Mouse (Mus musculus): ENCODE measurements around the gene Gm49711. TPM values are rescaled to one million over a fixed set of nuclear protein-coding genes. Genes with fewer than 3 reads are reported as not detected.
"Not testable (repeated sequence)": the region's sequence is repeated elsewhere in the genome, so short reads cannot be mapped to it uniquely, and the experiment has no call there.

Gm49711 gene
- polyA plus RNA-seq, 1 experiment, result 0.07 TPM

DNA sequence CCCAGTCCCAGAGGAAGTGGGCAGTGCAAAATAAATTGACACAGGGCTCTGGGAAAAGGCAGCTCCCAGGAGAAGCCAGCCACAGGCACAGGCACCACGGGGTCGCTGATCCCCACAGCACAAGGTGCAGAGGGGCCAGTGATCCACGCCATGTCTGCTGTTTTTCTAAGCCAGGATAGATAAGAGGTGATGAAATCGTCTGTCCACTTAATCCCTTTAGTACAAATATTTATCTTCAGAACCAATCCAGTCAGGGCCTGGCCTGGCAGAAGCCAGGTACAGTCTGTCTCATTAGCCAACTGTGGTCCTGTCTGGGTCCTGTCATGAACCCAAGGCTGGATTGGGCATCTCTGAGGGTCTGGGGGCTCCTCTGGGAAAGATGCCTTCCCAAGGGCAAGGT, 125.4 kb downstream of the Gm49711 start:
- DNase-seq (ENCODE audit: low spot score), result no peak

DNA sequence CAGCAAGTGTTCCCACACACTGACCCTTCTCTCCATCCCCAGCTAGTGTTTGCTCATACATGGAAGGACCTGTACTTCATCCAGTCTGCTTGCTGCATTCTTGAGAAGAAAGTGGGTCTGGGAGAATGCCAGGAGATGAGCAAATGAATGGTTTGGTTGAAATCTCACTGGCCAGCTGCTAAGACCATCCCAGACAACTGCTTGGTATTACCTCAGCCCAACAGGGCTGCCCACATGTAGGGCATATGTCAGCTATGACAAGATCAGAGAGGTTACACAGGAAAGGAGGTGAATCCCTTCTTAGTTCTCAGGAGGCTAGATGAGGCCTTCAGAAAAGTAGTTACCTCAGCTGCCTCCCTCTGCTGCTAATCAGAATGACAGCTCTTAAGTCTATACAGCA, 132.5 kb downstream of the Gm49711 start:
- no peak for DNase-seq (ENCODE audit: low spot score)

DNA sequence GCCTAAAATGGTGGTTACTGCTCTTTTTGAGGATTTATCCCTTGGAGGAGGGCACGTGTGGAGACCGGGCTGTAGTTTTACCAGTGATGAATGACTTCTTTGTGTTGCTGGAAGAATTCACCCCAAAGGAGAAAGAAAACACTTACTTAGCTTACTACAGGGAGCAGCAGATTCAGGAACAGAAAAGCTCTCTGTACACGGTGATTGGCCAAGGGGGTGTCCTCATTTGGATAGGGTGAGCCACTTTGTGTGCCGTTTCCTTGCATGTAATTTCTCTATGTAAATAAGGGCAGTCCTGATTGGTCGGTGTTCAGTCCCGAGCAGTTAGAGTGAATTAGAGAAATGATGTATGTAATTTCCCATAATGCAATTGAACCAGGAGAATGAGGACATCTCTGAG, 137.0 kb downstream of the Gm49711 start:
- no peak for DNase-seq (ENCODE audit: low spot score)

DNA sequence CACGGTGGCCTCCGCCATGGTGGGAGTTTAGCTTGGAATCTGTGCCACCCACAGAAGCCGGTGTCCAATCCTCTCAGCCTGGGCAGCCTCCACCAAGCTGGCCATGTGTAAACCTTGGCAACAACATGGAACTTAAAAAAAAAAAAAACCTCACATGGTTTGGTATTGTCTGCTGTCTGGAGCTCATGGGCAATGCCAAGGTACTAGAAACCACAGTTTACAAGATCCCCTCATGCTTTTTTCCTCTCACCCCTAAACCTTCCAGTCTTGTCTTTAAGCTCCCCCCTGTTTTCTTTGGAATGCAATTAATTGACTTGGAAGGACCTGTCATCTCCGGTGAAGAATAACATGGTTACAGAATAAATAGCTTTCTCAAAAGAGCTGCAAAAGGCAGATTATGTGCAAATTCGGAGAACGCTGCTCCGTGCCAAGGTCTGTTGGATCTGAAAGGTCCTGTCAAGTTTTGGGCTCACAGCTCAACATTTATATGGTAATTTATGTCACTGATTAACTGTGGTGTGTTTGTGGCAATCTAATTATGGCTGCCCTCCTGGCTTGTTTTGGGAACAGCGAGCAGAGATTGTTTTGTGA, 138.7 kb downstream of the Gm49711 start:
- DNase-seq (ENCODE audit: low spot score), result no peak

DNA sequence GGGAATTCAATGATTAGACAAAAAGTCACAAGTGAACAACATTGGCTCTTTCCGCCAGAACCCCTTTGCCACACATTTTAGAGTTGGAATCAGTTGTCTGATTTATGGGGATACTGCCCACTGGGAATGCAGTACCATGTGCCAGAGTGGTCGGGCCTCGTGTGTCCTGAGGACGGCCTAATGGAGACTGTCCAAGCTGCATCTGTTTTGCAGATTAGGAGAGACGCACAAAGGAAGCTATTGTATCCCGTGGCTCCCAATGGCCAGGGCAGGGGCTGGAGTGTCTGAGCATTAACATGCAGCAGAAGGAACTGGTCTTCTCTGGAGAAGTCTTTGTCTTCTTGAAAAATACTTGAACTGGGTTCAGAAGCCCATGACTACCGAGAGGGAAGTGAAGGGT, 142.5 kb downstream of the Gm49711 start:
- no peak for DNase-seq (ENCODE audit: low spot score)

DNA sequence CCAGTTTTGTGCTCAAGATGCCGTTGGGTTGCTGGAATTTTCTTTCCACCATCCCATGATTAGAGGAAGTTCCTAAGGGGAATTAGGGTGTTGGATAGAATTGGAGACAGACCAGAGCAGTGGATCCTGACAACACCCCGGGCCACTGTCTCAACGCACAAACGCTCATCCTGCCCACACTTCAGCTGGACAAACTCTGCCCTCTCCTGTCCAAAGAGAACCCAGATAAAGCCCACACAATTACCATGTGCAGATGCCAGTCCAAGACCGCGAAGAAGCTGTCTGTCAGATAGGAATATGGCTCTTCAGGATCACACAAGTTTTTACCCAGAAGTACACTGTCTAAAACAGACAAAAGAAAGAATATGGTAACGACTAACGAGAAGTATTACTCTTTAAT, 145.5 kb downstream of the Gm49711 start:
- no peak for DNase-seq (ENCODE audit: low spot score)

DNA sequence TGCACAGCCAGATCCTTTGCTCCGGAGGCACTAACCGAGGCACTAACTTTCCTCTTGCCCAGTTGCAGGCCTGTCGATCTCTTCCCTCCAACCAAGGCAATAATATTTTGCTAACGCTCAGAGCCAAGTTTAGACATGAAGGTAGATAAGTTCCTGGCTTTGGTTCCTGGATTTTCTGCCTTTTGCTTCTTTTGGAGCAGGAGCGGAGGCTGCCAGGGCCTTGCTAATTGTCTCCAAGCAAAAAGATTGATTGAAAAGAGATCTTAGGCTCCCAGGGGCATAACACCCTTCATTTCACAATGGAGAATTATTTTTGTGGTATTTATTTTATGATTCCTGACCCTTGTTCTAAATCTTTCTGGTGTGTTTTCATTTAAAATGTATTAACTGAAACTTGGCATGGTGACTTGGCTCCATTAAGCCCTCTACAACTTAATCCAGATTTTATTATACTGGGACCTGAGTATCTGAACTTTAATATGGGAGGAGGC, 151.2 kb downstream of the Gm49711 start:
- no peak for DNase-seq (ENCODE audit: low spot score)

DNA sequence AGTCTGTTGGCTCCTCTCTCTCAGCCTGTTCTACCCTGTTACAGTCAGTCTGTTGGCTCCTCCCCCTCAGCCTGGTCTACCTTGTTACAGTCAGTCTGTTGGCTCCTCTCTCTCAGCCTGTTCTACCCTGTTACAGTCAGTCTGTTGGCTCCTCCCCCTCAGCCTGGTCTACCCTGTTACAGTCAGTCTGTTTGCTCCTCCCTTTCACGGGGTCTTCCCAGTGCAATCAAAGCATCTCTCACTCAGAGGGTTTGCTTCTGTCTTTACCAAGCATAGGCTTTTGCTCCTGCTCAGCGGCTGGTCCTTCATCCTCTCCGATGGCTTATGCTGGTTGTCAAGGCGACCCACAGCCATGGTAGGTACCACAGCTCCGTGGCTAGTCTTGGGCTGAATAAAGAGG, 152.2 kb downstream of the Gm49711 start:
- DNase-seq (ENCODE audit: low spot score), result not testable (repeated sequence)

DNA sequence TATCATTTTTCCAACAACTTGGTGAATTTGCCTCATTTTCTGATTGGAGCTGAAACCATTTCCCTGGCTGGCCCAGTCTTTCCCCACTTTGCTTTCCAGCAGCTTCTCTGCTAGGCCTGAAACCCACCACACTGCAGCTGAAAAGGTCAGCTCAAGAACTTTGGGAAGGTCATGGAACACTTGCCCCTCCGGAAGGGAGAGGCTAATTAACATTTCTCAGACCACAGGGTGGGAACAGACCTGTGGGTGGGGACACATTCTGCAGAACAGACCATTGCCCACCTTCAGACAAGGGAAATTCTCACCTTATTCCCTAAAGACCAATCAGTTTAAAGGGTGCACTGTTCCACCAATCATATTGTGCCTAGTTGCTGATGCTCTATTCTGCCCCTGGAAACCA, 155.8 kb downstream of the Gm49711 start:
- DNase-seq (ENCODE audit: low spot score), result not testable (repeated sequence)

DNA sequence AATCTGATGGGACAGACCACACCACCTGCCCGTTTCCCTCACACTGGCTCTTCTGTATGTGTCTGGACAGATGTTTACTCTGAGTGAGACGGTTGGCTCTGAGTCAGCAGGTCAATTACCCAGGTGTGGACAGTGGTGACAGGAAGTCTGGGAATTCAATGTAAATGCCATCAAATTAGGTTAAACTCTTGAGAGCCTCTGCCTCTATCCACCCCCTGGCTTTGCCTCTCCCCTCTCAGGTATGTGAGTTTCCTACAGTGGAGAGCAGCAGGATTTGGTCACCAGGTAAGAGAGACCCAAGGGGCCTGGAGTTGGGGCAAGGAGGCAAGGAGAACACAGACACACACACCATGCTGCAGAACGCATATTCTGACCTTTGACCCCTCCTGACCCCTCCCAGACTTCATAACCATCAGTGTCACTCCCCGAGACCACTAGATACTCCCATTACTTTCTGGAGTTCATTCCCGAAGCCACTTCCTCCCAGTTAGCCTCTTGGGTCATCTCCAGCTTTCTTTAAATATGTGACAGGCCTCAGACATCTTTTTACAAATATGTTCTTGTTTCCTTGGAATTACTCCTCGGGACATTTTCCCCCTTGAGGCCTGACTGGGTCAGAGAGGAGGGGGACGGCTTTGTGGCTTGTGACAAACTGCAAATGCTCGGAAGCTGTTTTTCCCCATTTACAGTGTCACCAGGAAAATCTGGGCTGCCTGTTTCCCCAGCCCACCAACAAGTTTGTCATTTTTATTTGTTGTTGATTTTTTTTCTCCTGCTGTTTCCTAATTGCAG, 157.7 kb downstream of the Gm49711 start:
- no peak for DNase-seq (ENCODE audit: low spot score)

DNA sequence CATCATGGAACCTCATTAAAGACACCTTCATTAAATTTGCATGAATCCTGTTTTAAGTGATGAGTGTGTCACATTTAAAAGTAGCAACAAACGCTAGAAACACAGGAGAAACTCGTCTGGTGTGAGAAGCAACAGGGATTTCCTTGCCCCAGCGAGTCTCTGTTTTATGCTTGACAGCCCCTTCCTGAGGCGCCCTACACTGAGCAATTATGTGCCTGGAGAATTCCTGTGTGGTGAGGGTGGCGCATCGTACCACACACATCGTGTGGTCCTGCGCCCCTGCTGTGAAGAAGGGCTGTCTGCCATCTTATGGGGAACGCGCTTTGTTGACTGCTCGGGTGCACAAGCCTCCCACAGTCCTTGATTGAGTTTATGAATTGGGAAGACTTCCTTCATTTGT, 162.6 kb downstream of the Gm49711 start:
- DNase-seq (ENCODE audit: low spot score), result no peak

DNA sequence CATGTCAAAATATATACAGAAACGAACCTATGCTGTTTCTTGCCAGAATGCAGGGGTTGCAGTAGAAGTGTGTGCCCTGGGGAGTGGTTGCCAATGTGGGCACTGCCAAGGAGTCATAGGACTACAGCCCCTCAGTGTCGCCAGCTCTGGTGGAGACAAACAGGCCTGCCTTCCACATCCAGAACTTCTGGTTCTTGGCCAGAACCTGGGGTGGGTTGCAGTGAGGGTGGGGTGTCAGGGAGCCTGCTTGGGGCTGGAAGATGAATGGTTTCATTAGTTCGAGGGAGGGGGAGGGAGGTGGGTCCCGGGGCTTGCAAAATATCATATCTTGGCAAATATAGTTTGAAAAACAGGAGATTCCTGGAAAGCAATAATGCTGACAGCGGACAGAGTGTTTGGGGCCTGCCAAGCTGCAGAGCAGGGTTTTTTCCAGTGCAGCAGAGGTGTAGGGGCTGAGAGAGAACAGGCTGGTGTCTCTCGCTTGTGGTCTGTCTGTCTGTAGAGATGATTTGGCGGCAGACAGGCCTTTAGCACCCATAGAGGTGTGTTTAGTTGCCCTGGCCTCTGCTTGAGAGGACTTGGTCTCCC, 170.3 kb downstream of the Gm49711 start:
- DNase-seq (ENCODE audit: low spot score), result no peak

DNA sequence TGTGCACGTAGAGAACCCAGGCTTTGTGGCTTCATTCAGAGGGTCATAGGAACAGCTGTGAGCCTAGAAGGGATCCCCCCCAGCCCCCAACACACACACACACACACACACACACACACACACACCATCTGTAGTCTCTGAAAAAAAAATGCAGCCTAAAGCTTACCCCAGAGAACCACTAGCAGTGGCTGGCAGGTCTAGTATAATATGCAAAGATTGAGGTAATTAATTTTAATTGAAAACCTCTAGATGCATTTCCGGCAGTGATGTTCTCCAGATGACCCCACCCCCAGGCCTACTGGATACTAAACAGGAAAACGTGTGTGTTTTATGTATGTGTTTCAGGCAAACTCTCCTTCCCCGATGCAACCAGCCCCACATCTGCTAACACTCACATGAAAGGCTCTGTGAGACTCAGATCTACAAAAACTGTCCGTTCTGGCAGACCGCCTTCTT, 172.4 kb downstream of the Gm49711 start:
- DNase-seq (ENCODE audit: low spot score), result no peak

DNA sequence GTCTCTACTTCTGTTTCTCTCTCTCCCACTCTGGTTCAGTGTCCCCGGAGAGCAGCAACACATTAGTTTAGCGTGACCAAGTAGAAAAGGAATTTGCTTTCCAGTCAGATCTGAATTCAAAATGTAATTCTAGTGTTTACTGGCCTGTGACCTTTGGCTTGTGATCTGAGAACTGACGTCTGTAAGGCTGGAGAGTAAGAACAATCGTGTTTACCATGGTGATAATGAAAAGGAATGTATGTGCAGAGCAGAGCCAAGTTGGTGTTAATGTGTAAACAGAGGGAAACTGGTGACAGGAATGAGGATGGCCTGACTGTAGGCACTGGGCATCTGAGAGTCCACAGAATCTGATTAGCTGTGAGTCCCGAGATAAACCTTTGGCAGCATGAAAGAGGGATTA, 176.4 kb downstream of the Gm49711 start:
- no peak for DNase-seq (ENCODE audit: low spot score)

DNA sequence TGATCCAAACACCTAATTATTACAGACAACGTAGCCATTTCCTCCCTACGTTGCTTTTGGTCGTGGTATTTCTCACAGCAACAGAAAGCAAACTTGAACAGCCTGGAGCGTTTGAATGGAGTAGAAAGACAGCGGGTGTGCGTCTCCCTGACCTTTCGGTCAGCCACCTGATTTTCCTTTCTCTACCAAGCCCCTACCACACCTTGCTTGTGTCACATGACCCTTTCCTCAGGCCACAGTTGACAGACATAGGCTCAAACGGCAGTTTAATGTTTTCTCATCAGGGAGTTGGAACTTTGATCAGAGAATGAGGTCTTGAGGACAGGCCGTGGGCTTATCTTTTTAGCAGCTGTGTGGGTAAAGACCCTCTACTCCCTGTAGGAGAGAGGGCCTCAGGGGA, 177.1 kb downstream of the Gm49711 start:
- no peak for DNase-seq (ENCODE audit: low spot score)

Other genes with a start within 250 kb of the Gm49711 start
- 63.4 and 64.4 TPM in 2 replicates for gene Mrps6, start within 50 bp of the Gm49711 start, polyA plus RNA-seq (2012; rRNA removed)
- 2.0 and 2.2 TPM in 2 replicates for gene Slc5a3, start within 50 bp of the Gm49711 start, polyA plus RNA-seq (2012; rRNA removed)
- gene Kcne2, start 234.1 kb downstream of the Gm49711 start, polyA plus RNA-seq (2012; rRNA removed), result not detected in 2 replicates
- 60.7 and 70.4 TPM in 2 replicates for gene Smim11, start 243.0 kb downstream of the Gm49711 start, polyA plus RNA-seq (2012; rRNA removed)

All from urinary bladder, adult 2 months (tissue).